Mouse (Mus musculus): ENCODE measurements around the gene Nme2. TPM values are rescaled to one million over a fixed set of nuclear protein-coding genes. Genes with fewer than 3 reads are reported as not detected.

Nme2 gene
- polyA plus RNA-seq, 1 experiment = 530 TPM

DNA sequence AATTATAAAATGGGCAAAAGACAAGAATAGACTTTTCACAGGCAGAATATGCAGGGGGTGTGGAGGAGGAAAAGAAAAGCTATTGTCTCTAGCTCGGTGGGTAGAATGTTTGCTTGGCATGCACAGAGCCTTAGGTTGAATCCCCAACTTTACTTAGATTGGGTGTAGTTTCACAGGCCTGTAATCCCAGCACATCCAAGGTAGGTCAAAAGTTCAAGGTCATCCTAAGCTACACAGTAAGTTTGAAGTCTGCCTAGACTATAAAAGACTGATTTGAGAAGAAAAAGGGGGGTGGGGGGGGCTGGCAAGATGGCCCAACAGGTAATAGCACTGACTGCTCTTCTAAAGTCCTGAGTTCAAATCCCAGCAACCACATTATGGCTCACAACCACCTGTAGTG is 13.7 kb upstream of the Nme2 start:
- H3K4me3 ChIP-seq (ENCODE audit: low read depth, low read length) = no peak overlapping the region
- no peak for TF ChIP-seq EP300 (IDR thresholded peaks at IDR 0.05; ENCODE audit: insufficient read depth, low read depth, low read length)
- TF ChIP-seq CTCF (IDR thresholded peaks at IDR 0.05; ENCODE audit: low read depth, low read length) = no peak
- H3K9ac ChIP-seq (ENCODE audit: low read depth, poor library complexity, severe bottlenecking) = no peak overlapping the region
- no peak overlapping the region for H3K27ac ChIP-seq (ENCODE audit: insufficient read depth, low read length)
- peaks cover 8% of the 10 kb centered on the region for H3K36me3 ChIP-seq (ENCODE audit: control insufficient read depth, insufficient read depth, low read length, poor library complexity, severe bottlenecking)
- peaks cover 4% of the 10 kb centered on the region for H3K4me1 ChIP-seq (ENCODE audit: control insufficient read depth, insufficient read depth, low read length)
- no peaks in the 10 kb centered on the region for H3K27me3 ChIP-seq (ENCODE audit: control insufficient read depth, insufficient read depth, low read length, poor library complexity, severe bottlenecking)
- no peaks in the 10 kb centered on the region for H3K9me3 ChIP-seq (replicated peaks; ENCODE audit: control insufficient read depth, insufficient read depth, low read length, poor library complexity, severe bottlenecking)

- H3K9ac ChIP-seq (ENCODE audit: low read depth, poor library complexity, severe bottlenecking) = no peak overlapping the region
- peaks cover 14% of the 10 kb centered on the region for H3K36me3 ChIP-seq (ENCODE audit: control insufficient read depth, insufficient read depth, low read length, poor library complexity, severe bottlenecking)
- TF ChIP-seq EP300 (IDR thresholded peaks at IDR 0.05; ENCODE audit: insufficient read depth, low read depth, low read length) (no peak), CTCF (IDR thresholded peaks at IDR 0.05; ENCODE audit: low read depth, low read length) (no peak), POLR2A (IDR thresholded peaks at IDR 0.05; ENCODE audit: insufficient read depth, low read length) (no peak)
- peaks cover 2% of the 10 kb centered on the region for H3K4me1 ChIP-seq (ENCODE audit: control insufficient read depth, insufficient read depth, low read length)
- no peaks in the 10 kb centered on the region for H3K9me3 ChIP-seq (replicated peaks; ENCODE audit: control insufficient read depth, insufficient read depth, low read length, poor library complexity, severe bottlenecking)
- no peaks in the 10 kb centered on the region for H3K27me3 ChIP-seq (ENCODE audit: control insufficient read depth, insufficient read depth, low read length, poor library complexity, severe bottlenecking)
- H3K27ac ChIP-seq (ENCODE audit: insufficient read depth, low read length) = no peak overlapping the region
- H3K4me3 ChIP-seq (ENCODE audit: low read depth, low read length) = no peak overlapping the region
Observed at GRCm38 (mm10) chr11:93969171-93969570, 13.1 kb upstream of the Nme2 start.

DNA sequence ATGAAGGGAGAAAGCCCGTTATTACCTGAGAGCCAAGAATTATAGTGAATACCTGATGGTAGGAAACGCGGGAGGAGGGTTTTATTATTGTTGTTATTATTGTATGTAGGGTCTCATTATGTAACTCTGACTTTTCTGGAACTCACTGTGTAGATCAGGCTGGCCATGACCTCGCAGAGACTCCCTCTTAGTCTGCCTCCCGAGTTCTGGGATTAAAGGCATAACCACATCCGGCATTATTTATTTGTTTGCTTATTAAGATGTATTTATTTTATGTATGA is 12.7 kb upstream of the Nme2 start:
- Histone ChIP-seq H3K27me3 (ENCODE audit: control insufficient read depth, insufficient read depth, low read length, poor library complexity, severe bottlenecking) (no peaks in the 10 kb centered on the region), H3K9me3 (replicated peaks; ENCODE audit: control insufficient read depth, insufficient read depth, low read length, poor library complexity, severe bottlenecking) (no peaks in the 10 kb centered on the region), H3K36me3 (ENCODE audit: control insufficient read depth, insufficient read depth, low read length, poor library complexity, severe bottlenecking) (peaks cover 17% of the 10 kb centered on the region), H3K4me1 (ENCODE audit: control insufficient read depth, insufficient read depth, low read length) (peaks cover 2% of the 10 kb centered on the region), H3K9ac (ENCODE audit: low read depth, poor library complexity, severe bottlenecking) (peak overlapping the region; percentile 38; the same call in 1 of the 2 replicates), H3K27ac (ENCODE audit: insufficient read depth, low read length) (no peak overlapping the region), H3K4me3 (ENCODE audit: low read depth, low read length) (no peak overlapping the region; the same call in 1 of the 2 replicates)
- TF ChIP-seq CTCF (IDR thresholded peaks at IDR 0.05; ENCODE audit: low read depth, low read length) = no peak
- no peak for TF ChIP-seq EP300 (IDR thresholded peaks at IDR 0.05; ENCODE audit: insufficient read depth, low read depth, low read length)
- TF ChIP-seq POLR2A (IDR thresholded peaks at IDR 0.05; ENCODE audit: insufficient read depth, low read length) = no peak

DNA sequence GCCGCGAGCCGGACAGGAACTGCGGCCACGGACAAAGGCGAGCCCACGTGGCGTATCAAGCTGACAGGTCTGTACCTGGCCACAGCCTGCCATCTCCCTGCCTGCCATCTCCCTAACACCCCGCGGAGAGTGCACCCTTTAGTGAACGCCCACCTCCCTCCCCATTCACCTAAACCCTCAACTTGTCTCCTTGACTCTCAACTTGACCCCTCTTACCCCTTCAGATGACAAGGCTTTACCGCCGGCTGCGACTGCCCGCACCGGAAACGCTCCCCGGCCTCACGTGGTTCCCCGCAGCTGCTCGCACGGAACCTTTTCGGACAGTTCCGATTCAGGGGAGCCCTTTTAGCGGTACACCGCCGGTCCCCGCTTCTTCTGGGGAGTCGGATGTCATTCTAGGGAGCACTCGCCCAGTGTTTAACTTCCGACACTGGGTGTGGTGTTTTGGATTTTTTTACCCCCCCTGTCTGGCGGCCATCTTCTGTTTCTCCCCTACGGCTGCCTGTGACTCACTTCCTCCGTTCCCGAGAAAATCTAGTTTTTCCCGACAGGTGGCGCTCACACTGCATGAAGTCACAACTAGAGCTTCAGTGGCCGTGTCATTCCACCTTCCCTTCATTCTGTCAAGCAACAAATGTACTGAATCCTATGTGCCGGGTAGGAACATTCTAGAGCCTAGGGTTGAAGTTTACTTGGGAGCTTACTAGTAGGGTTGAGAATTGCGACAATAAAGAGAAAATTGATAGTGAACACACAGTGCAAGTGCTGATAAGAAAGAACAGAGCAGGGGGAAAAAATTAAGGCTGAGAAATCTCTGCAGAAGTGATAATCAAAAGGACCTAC is 12.2 kb upstream of the Nme2 start, which contains the start of the genes Gm20390 and Nme1:
Gene Gm20390, minus strand, starts transcription at position 289 of the 843 bp plus-strand sequence.
Gene Nme1, minus strand, starts transcription at position 517 of the 843 bp plus-strand sequence.
- H3K27ac ChIP-seq (ENCODE audit: insufficient read depth, low read length) = peak within 1 kb of the TSS; percentile 17
- H3K9me3 ChIP-seq (replicated peaks; ENCODE audit: control insufficient read depth, insufficient read depth, low read length, poor library complexity, severe bottlenecking) = no peaks in the 10 kb centered on the region
- H3K9ac ChIP-seq (ENCODE audit: low read depth, poor library complexity, severe bottlenecking) = peak within 1 kb of the TSS; percentile 45
- H3K27me3 ChIP-seq (ENCODE audit: control insufficient read depth, insufficient read depth, low read length, poor library complexity, severe bottlenecking) = no peaks in the 10 kb centered on the region
- peak within 1 kb of the TSS; percentile 82 for H3K4me3 ChIP-seq (ENCODE audit: low read depth, low read length)
- H3K36me3 ChIP-seq (ENCODE audit: control insufficient read depth, insufficient read depth, low read length, poor library complexity, severe bottlenecking) = peaks cover 23% of the 10 kb centered on the region
- H3K4me1 ChIP-seq (ENCODE audit: control insufficient read depth, insufficient read depth, low read length) = peaks cover 2% of the 10 kb centered on the region
- TF ChIP-seq POLR2A (IDR thresholded peaks at IDR 0.05; ENCODE audit: insufficient read depth, low read length) (no peak), EP300 (IDR thresholded peaks at IDR 0.05; ENCODE audit: insufficient read depth, low read depth, low read length) (peak; percentile 84), CTCF (IDR thresholded peaks at IDR 0.05; ENCODE audit: low read depth, low read length) (peak; percentile 69)

DNA sequence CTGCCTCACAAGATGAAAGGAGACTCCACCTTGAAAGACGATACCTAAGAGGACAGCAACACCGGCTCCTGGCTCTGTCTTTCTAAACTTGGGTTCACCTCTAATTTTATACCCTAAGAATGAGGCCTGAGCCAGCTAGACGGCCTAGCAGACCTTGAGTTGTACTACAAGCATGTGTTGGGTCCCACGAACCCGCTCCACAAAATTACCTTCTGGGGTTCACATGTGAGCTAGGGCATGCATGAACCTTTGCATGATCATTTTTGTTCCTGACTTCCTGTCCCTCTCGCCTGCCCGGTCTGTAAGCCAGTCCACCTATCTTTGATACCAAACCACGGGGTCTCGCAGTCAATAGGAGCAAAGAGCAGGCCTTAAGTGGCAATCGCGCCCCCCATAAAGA is 11.3 kb upstream of the Nme2 start:
- Histone ChIP-seq H3K9ac (ENCODE audit: low read depth, poor library complexity, severe bottlenecking) (peak overlapping the region; percentile 45), H3K4me1 (ENCODE audit: control insufficient read depth, insufficient read depth, low read length) (no peaks in the 10 kb centered on the region), H3K4me3 (ENCODE audit: low read depth, low read length) (peak overlapping the region; percentile 82), H3K9me3 (replicated peaks; ENCODE audit: control insufficient read depth, insufficient read depth, low read length, poor library complexity, severe bottlenecking) (no peaks in the 10 kb centered on the region), H3K36me3 (ENCODE audit: control insufficient read depth, insufficient read depth, low read length, poor library complexity, severe bottlenecking) (peaks cover 31% of the 10 kb centered on the region), H3K27ac (ENCODE audit: insufficient read depth, low read length) (peak overlapping the region; percentile 17), H3K27me3 (ENCODE audit: control insufficient read depth, insufficient read depth, low read length, poor library complexity, severe bottlenecking) (no peaks in the 10 kb centered on the region)
- TF ChIP-seq EP300 (IDR thresholded peaks at IDR 0.05; ENCODE audit: insufficient read depth, low read depth, low read length) (no peak), POLR2A (IDR thresholded peaks at IDR 0.05; ENCODE audit: insufficient read depth, low read length) (no peak), CTCF (IDR thresholded peaks at IDR 0.05; ENCODE audit: low read depth, low read length) (no peak)

DNA sequence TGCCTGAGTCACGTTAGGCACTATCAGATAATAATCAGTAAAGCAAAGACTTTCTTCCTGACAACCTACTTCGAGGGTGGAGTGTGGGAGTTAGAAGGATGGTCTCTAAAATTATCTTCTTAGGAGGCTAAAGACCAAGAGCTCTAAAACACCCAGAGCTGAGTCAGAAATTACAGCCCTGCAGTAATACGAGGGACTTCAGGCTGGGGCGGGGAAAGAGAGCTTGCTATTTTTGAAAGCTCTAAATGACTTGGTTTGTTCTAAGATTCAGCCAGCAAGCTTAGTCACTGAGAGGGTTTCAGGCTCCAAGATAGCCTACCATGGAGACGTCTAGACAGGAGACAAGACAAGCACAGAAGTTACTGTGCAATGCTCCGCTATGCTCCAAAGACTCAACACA is 9.3 kb upstream of the Nme2 start:
- H3K4me1 ChIP-seq (ENCODE audit: control insufficient read depth, insufficient read depth, low read length) = no peaks in the 10 kb centered on the region
- no peak for TF ChIP-seq EP300 (IDR thresholded peaks at IDR 0.05; ENCODE audit: insufficient read depth, low read depth, low read length)
- no peak for TF ChIP-seq CTCF (IDR thresholded peaks at IDR 0.05; ENCODE audit: low read depth, low read length)
- no peak for TF ChIP-seq POLR2A (IDR thresholded peaks at IDR 0.05; ENCODE audit: insufficient read depth, low read length)
- H3K9me3 ChIP-seq (replicated peaks; ENCODE audit: control insufficient read depth, insufficient read depth, low read length, poor library complexity, severe bottlenecking) = no peaks in the 10 kb centered on the region
- H3K9ac ChIP-seq (ENCODE audit: low read depth, poor library complexity, severe bottlenecking) = no peak overlapping the region
- no peaks in the 10 kb centered on the region for H3K27me3 ChIP-seq (ENCODE audit: control insufficient read depth, insufficient read depth, low read length, poor library complexity, severe bottlenecking)
- H3K4me3 ChIP-seq (ENCODE audit: low read depth, low read length) = no peak overlapping the region
- peaks cover 47% of the 10 kb centered on the region for H3K36me3 ChIP-seq (ENCODE audit: control insufficient read depth, insufficient read depth, low read length, poor library complexity, severe bottlenecking)
- H3K27ac ChIP-seq (ENCODE audit: insufficient read depth, low read length) = no peak overlapping the region

Data from ES-Bruce4 (cell line).